Mouse (Mus musculus) cerebellum, adult 11 months (tissue): ENCODE measurements at regions not wholly inside any gene's neighbourhood (a gene's known extent, or its start where the extent isn't known, plus 50 kb on each side); places are given as distances from the start of the nearest gene placed in this dataset.
"Not testable (repeated sequence)": the region's sequence is repeated elsewhere in the genome, so short reads cannot be mapped to it uniquely, and the experiment has no call there.

Experiments
- DNase-seq: peaks from one replicate; pipeline ENCODE4 v3.0.0; 2022

DNA sequence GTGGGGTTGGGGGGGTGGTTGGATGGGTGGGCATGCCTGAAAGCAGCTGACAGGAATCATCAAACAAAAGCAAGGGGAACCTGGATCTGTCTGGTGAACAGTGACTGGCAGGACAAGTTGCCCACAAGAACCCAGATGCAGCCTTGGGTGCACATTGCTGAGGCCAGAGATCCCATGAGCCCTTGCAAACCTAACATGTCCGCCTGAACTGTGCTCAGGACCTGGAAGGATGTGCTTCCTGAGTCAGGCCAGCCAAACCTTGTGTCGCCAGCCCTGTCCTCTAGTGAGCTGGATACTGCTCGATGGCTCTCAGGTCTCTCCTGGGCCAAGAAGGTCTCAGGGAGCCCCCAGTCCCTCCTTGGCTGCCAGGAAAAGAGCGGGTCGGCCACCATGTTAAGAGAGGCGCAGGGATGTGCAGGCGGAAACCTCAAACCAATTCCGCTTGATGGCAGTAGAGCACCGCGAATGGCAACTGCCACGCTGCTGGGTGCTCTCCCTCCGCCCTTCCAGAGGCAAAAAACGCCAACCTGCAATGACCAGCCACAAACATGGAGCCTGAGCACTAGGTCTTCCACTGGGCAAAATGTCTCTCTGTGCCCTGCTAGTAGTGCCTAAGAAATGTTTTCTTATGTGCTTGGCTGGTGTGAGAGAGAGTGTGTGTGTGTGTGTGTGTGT is 140.2 kb downstream of the Pls3 start:
- peak; percentile 71 for DNase-seq

DNA sequence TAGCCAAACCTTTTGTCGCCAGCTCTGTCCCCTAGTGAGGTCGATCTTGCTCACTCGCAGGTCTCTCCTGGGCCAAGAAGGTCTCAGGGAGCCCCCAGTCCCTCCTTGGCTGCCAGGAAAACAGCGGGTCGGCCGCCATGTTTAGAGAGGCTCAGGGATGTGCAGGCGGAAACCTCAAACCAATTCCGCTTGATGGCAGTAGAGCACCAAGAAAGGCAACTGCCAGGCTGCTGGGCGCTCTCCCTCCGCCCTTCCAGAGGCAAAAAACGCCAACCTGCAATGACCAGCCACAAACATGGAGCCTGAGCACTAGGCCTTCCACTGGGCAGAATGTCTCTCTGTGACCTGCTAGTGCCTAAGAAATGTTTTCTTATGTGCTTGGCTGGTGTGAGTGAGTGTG is 141.3 kb downstream of the Pls3 start:
- peak; percentile 85 for DNase-seq

DNA sequence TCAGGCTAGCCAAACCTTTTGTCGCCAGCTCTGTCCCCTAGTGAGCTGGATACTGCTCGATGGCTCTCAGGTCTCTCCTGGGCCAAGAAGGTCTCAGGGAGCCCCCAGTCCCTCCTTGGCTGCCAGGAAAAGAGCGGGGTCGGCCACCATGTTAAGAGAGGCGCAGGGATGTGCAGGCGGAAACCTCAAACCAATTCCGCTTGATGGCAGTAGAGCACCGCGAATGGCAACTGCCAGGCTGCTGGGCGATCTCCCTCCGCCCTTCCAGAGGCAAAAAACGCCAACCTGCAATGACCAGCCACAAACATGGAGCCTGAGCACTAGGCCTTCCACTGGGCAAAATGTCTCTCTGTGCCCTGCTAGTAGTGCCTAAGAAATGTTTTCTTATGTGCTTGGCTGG is 145.2 kb downstream of the Pls3 start:
- DNase-seq: peak; percentile 67

DNA sequence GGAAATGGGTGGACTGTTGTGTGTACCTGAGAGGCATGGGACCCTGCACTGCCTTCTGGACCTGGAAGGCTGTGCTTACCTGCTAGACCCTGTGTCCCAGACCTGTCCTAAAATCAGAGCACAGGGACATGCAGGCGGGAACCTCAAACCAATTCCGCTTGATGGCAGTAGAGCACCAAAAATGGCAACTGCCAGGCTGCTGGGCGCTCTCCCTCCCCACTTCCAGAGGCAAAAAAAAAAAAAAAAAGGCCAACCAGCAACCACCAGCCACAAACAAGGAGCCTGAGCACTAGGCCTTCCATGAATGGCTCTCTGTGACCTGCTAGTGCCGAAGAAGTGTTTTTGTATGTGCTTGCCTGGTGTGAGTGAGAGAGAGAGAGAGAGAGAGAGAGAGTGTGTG is 146.5 kb downstream of the Pls3 start:
- DNase-seq: peak; percentile 32

DNA sequence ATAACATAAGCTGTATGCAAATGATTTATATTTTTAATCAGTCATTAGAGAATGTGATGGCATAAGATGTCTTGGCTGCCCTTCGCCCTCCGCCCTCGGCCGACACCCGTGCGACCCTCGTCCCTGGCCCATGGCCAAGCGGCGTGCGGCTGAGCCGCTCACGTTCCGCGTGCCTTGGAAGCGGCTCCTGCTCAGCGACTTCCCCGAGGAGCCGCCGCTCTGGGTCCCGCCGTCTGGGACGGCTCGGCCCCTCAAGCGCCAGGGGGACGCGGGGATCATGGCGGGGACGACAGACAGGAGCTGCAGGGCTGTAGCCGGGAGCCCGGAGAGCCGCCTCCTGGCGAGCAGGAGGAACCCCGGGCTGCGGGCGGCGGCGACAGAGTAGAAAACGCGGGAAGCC is 145.5 kb upstream of the Rab39b start:
- not testable (repeated sequence) for DNase-seq

DNA sequence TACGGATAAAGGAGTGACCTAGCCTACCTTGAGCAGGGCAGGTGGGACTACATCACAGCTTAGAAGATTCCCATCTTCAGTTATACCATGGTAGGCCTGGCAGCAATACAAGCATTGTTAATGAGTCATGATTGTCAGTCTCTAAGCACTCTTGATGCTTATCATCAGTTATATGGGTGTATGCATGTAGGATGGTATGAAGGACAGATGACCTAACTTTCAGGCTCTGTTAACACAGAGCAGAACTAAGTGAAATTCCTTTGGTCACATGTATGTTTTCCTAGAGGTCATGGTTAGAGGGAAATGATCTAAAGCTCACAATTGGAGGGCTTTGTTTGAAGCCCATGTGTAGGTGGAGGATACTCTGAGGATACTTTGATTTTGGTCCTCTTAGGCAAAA is 121.9 kb upstream of the Rab39b start:
- no peak for DNase-seq

DNA sequence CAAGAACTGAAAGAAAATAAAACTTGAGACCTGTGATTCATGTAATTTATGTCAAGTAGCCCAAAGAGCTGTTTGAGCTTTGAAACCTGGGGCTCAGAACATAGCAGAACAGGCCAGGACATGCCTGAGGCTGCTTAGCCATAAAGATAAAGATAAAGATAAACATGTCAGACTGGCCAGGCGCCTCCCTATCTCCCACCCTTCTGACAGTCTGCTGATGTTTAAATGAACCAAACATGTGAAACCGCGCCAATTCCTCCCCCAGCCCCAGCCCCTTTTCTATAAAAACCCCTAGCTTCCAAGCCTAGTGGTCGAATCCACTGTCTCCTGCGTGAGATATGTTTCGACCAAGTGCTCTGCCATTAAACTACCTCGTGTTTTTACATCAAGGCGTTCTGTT is 97.2 kb upstream of the Rab39b start:
- peak; percentile 24 for DNase-seq

DNA sequence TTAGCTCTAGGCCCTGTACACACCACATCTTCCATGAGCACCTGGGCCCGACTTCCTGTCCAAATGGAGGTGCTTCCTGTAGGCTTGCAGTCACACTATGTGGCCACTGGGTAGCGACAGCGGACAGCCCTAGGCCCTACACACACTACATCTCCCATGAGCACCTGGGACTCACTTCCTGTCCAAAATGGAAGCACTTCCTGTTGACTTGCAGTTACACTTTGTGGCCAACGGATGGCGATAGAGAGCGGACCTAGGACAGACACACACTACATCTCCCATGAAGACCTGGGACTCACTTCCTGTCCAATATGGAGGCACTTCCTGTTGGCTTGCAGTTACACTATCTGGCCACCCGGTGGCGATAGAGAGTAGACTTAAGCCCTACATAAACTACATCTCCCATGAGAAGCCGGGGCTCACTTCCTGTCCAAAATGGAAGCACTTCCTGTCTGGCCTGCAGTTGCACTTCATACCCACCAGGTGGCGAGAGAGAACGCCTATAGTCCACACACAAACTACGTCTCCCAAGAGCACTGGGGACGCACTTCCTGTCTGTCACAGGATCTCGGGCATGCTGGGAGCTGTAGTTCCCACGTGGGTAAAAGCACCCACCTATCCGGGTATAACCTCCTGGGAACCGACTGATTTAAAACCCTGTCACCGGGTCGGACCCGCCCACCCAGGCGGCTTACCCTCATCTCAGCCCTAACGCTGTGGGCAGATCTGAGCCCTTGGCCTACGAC is 96.1 kb upstream of the Rab39b start:
- DNase-seq: peak; percentile 95

DNA sequence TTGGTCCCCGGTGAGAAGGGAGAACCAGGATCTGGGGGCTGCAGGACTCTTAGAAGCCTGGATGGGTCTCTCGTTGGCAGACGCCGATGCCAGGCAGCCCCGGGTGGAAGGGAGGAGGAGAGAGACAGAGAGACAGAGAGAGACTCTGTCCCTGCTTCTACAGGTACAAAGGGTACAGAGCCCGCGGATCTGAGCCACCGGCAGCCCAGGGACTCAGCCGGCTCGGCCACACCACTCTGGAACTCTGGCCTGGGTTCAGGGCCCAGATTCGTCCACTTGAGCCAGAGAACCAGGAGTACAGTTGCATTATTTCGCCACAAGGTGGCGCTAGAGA is 95.5 kb upstream of the Rab39b start:
- no peak for DNase-seq

DNA sequence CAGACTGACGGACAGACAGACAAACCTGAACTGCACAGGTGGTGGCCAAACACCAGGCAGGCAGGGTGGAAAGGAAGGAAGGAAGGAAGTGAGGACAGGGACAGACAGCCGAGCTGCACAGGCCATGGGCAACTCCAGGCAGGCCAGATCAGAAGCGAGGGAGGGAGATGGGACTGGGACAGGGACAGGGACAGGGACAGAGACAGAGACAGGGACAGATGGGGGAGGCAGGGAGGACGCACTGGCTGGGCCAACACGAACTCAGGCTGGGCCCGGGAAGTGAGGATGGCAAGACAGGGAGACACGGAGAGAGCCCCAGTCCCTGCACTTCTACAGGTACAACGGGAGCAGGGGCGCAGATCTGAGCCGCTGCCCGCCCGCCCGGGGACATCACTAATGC is 94.9 kb upstream of the Rab39b start:
- peak; percentile 51 for DNase-seq

DNA sequence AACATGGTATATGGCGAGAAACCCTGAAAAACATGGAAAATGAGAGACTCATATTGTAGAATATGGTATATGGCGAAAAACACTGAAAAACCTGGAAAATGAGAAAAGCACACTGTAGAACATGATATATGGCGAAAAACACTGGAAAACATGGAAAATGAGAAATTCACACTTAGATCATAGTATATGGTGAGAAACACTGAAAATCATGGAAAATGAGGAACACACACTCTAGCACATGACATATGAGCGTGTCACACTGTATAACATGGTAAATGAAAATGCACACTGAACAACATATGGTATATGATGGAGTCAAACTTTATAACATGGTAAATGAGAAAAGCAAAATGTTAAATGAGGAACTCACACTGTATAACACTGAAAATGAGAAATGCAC is 89.6 kb upstream of the Rab39b start:
- DNase-seq: no peak

DNA sequence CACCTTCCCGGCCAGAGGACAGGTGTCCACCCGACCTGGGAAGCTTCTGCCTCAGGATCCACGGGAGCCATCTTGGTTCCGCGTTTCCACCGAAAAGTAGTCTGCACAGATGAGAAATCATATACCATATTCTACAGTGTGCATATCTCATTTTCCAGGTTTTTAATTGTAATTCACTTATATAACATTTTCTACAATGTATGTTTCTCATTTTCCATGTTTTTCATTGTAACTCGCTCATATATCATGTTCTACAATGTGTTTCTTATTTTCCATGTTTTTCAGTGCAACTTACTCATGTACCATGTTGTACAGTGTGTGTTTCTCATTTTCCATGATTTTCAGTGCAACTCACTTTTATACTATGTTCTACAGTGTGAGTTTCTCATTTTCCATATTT is 65.4 kb upstream of the Rab39b start:
- DNase-seq: no peak
